Mouse (Mus musculus) cerebellum, postnatal 10 days (tissue): ENCODE data around the gene Btrc.

Experiments
- DNase-seq, 2 experiments: peaks; one replicate each; pipeline ENCODE4 v3.0.0; 2021; ENCODE audit warnings: mixed read lengths in 2 of 2

Gene Btrc

GRCm38 (mm10) chr19:45430971-45431633 lies 67.6 kb downstream of the Btrc start:
- no peak for DNase-seq

- peak; percentile 34 to 42 for DNase-seq
Observed at GRCm38 (mm10) chr19:45432351-45432750, 68.8 kb downstream of the Btrc start.

GRCm38 (mm10) chr19:45436019-45436418 lies 72.5 kb downstream of the Btrc start:
- DNase-seq: peak; percentile 80 to 83

GRCm38 (mm10) chr19:45437175-45437574 lies 73.6 kb downstream of the Btrc start:
- no peak for DNase-seq

GRCm38 (mm10) chr19:45438191-45438590 lies 74.7 kb downstream of the Btrc start:
- DNase-seq: no peak

- DNase-seq: peak; percentile 31 to 50
Observed at GRCm38 (mm10) chr19:45438928-45439846, 75.7 kb downstream of the Btrc start.

GRCm38 (mm10) chr19:45440554-45441175 lies 77.1 kb downstream of the Btrc start:
- DNase-seq: no peak

- DNase-seq: peak in 1 of 2 experiments; percentile 33
Observed at GRCm38 (mm10) chr19:45441717-45442116, 78.2 kb downstream of the Btrc start.

GRCm38 (mm10) chr19:45445253-45445933 lies 81.9 kb downstream of the Btrc start:
- DNase-seq: no peak

- DNase-seq: no peak
Observed at GRCm38 (mm10) chr19:45446631-45447030, 83.1 kb downstream of the Btrc start.

- peak in 1 of 2 experiments; percentile 34 for DNase-seq
Observed at GRCm38 (mm10) chr19:45447222-45447621, 83.7 kb downstream of the Btrc start.

GRCm38 (mm10) chr19:45447886-45448285 lies 84.4 kb downstream of the Btrc start:
- DNase-seq: no peak

GRCm38 (mm10) chr19:45454391-45454790 lies 90.9 kb downstream of the Btrc start:
- DNase-seq: no peak

GRCm38 (mm10) chr19:45456896-45457295 lies 93.4 kb downstream of the Btrc start:
- no peak for DNase-seq

GRCm38 (mm10) chr19:45458702-45459101 lies 95.2 kb downstream of the Btrc start:
- peak; percentile 23 to 31 for DNase-seq

- no peak for DNase-seq
Observed at GRCm38 (mm10) chr19:45459931-45460665, 96.6 kb downstream of the Btrc start.

- DNase-seq: peak; percentile 54 to 56
Observed at GRCm38 (mm10) chr19:45460749-45461736, 97.5 kb downstream of the Btrc start.

GRCm38 (mm10) chr19:45469760-45470159 lies 106.2 kb downstream of the Btrc start:
- peak in 1 of 2 experiments; percentile 22 for DNase-seq

- DNase-seq: peak; percentile 57 to 63
Observed at GRCm38 (mm10) chr19:45472691-45473520, 109.4 kb downstream of the Btrc start.

GRCm38 (mm10) chr19:45474686-45475085 lies 111.2 kb downstream of the Btrc start:
- DNase-seq: no peak
